Mouse (Mus musculus) frontal cortex, postnatal 14 days (tissue): Measurements from ENCODE around the gene 1700003F12Rik.

Source experiments
- DNase-seq, 2 experiments: peaks; one replicate each; pipeline ENCODE4 v3.0.0; 2022; ENCODE audit warnings: low spot score in 2 of 2

1700003F12Rik gene

GRCm38 (mm10) chr2:154549127-154549885, 2.4 kb downstream of the 1700003F12Rik start:
- peak; percentile 51 to 61 for DNase-seq

- no peak for DNase-seq
Observed at GRCm38 (mm10) chr2:154549886-154550189, 3.0 kb downstream of the 1700003F12Rik start.

- DNase-seq, result no peak
Observed at GRCm38 (mm10) chr2:154550937-154551336, 4.1 kb downstream of the 1700003F12Rik start.

GRCm38 (mm10) chr2:154551476-154551875, 4.6 kb downstream of the 1700003F12Rik start, which contains the start of gene Actl10:
Actl10 (plus strand) TSS chr2:154551776.
- DNase-seq, result no peak

- no peak for DNase-seq
Observed at GRCm38 (mm10) chr2:154551927-154552326, 5.0 kb downstream of the 1700003F12Rik start.

- peak; percentile 59 to 70 for DNase-seq
Observed at GRCm38 (mm10) chr2:154552424-154552907, 5.6 kb downstream of the 1700003F12Rik start.

- DNase-seq, result peak in 1 of 2 experiments; percentile 59
Observed at GRCm38 (mm10) chr2:154555235-154555634, 8.3 kb downstream of the 1700003F12Rik start.

- DNase-seq, result no peak
Observed at GRCm38 (mm10) chr2:154557184-154557832, 10.4 kb downstream of the 1700003F12Rik start.

GRCm38 (mm10) chr2:154558264-154559039, 11.6 kb downstream of the 1700003F12Rik start, which contains the start of gene Necab3:
Necab3 (minus strand) TSS chr2:154558890.
- DNase-seq, result no peak

- no peak for DNase-seq
Observed at GRCm38 (mm10) chr2:154563612-154564170, 16.8 kb downstream of the 1700003F12Rik start.

GRCm38 (mm10) chr2:154565562-154565961, 18.7 kb downstream of the 1700003F12Rik start:
- DNase-seq, result no peak

- DNase-seq, result no peak
Observed at GRCm38 (mm10) chr2:154566641-154567040, 19.8 kb downstream of the 1700003F12Rik start.

GRCm38 (mm10) chr2:154567766-154568165, 20.9 kb downstream of the 1700003F12Rik start:
- DNase-seq, result no peak

- no peak for DNase-seq
Observed at GRCm38 (mm10) chr2:154568329-154569070, 21.6 kb downstream of the 1700003F12Rik start.

- DNase-seq, result peak in 1 of 2 experiments; percentile 55
Observed at GRCm38 (mm10) chr2:154569071-154569748, 22.3 kb downstream of the 1700003F12Rik start.

- peak; percentile 80 to 89 for DNase-seq
Observed at GRCm38 (mm10) chr2:154569836-154570286, 23.0 kb downstream of the 1700003F12Rik start, which contains the start of gene E2f1. E2f1 (minus strand) TSS chr2:154569892.

- no peak for DNase-seq
Observed at GRCm38 (mm10) chr2:154570666-154571065, 23.8 kb downstream of the 1700003F12Rik start.

- no peak for DNase-seq
Observed at GRCm38 (mm10) chr2:154571266-154571665, 24.4 kb downstream of the 1700003F12Rik start.

- DNase-seq, result no peak
Observed at GRCm38 (mm10) chr2:154571976-154572375, 25.1 kb downstream of the 1700003F12Rik start.

- DNase-seq, result no peak
Observed at GRCm38 (mm10) chr2:154572996-154573395, 26.1 kb downstream of the 1700003F12Rik start.
